Mouse (Mus musculus) neural tube, embryonic 10.5 days (tissue): ENCODE results near the gene Tssk3.
"Not testable (repeated sequence)": the region's sequence is repeated elsewhere in the genome, so short reads cannot be mapped to it uniquely, and the experiment has no call there.

Experiments
- DNase-seq: peaks from one replicate; pipeline ENCODE4 v3.0.0-alpha.2; 2017; ENCODE audit warnings: low spot score; ENCODE audit errors: extremely low spot score

The Tssk3 gene

DNA sequence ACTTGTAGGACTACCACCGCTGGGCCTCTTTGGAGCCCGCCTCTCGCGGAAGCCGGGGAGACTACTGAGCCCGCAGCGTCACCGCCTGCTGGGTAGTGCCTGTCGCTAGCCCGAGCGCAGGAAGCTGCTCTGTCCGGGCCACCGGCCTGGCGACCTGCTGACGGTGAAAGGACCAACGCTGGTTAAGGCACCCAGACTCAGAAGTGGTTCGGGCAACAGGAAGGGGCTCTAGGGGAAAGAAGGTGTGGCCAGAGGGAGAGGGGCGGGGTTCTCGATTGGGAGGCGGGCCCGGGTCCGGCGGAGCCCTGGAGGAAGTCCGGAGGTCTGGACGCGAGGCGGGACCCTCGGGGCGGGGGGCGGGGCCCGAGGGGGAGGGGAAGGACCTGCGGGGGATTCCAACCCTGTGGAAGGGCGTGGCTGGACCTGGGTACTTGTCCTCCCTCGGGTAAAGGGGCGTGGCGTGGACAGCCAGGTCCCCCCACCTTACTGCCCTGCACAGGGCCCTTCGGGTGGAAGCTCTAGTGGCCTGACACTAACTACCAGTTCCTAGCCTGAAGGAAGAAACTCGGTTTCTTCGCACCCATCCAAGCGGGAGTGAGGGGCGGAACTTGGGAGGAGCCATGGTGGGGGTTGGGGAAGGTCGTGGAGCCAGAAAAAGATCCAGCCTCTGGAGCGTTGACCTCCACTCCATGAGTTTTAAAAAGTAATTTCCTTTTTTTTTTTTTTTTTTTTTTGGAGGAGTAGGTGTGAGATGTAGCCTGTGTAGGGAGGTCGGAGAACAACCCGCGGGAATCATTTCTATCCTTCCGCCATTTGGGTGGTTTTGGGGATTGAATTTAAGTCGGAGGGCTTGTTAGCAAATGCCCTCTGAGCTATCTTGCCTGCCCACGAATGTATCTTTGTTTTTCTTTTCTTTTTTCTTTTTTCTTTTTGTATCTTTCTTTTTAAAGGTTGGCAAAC is 10.1 kb upstream of the Tssk3 start:
- peak; percentile 97 for DNase-seq

DNA sequence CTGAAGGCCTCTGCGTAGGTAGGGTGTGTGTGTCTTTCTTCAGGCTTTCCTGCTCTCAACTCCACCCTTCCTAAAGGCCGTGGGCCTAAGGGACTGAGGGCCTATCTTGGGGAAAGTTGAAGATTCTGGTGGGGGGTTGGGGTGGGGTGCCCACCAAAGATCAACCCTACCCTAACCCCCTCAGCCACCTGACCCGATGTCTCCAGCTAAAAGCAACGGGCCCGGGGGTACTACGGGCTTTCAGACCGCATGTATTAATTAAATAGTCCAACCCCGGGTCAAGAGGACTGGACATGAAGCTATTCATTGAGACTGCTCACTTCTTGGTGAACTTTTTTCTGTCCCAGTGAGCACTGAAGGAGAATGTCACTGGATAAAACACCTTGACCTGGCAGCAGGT is 9.2 kb upstream of the Tssk3 start:
- DNase-seq = no peak

DNA sequence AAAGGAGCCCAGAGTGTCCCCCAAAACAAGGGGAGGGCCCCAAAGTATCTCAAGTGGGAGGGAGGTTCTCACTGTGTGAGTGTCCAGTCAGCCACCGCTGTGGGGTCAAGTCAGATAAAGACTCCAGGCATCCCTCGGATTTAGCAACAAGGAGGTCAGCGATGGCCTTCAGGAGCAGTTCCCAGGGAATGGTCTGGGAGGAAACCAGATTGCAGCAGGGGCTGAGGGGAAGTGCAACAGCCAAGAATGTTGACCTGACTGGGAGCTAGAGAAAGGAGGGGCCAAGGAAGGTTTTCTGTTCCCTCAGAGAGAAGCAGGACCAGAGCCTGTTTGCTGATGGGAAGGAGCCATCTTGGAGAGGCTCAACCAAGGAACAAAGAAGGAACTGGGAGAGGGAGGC is 8.1 kb upstream of the Tssk3 start:
- DNase-seq = no peak

DNA sequence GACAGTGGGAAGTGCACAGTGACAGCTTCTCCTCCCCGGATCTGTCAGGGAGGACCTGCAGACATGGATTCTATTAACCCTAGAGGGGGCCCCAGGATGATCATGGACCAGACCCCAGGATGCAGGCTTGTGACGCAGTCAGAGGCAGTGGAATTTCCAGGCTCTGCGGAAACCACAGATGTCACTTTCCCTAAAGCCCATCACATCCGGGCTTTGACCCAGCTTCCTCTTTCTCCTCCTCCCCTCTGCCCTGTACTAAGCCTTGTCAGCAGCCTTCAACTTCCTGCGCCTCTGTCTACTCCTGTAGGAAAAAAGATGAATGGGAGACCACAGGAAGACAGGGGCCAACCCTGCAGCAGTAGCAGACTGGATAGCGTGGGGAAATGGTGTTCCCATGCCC is 5.8 kb upstream of the Tssk3 start:
- DNase-seq = no peak

DNA sequence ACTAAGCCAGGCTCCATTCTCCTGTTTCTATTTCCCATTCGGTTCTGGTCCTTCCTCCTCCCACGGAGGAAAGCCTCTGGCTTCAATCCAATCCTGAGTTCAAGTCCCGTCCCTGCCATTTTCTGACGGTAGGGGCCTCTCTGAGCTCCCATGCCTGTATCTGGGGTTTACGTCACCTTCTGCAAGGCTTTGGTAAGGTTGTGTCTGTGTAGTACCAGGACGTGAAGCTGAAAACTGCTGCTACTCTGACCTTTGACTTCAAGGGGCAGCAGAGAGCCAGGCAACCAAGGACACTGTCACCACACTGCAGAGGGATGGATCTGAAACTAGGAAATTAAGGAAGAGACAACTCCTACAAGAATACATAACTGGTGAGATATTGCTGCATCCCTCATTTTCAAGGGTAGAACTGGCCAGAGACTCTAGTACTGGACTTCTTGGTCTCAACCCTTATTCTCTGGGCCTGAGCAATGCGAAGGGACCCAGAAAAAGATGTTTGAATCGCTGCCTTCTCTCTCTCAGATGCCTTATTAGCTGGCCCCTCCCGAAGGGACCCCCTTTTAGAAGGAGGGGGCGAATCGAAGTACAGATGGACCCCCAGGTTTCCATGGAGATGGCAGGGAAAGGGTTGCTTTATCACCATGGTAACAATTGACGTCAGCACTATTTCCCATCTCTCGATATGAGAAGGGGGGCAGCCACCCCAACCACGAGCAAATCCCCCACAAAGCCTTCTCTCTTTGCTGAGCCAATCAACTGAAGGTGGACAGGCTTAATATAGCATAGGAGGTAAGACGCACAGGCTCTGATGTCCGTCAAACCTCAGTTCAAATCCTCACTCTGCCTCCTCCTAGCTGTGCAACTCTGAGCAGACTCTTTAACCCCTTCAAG is 5.1 kb upstream of the Tssk3 start:
- no peak for DNase-seq

DNA sequence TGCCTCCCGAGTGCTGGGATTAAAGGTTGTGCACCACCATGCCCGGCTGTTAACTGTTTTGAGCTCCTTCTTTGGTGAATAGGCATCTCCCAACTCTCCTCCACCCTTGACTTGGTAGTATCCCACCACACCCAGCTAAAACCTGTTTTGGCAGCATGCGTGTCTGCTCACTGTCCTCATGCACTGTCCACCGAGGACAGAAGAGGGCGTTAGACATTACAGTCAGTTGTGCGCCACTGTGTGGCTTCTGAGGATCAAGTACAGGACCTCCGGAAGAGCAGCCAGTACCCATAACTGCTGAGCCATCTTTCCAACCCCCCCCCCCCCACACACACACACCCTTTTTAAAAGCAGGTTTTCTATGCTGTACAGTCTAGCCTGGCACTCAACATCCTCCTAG is 3.9 kb upstream of the Tssk3 start:
- DNase-seq = no peak

DNA sequence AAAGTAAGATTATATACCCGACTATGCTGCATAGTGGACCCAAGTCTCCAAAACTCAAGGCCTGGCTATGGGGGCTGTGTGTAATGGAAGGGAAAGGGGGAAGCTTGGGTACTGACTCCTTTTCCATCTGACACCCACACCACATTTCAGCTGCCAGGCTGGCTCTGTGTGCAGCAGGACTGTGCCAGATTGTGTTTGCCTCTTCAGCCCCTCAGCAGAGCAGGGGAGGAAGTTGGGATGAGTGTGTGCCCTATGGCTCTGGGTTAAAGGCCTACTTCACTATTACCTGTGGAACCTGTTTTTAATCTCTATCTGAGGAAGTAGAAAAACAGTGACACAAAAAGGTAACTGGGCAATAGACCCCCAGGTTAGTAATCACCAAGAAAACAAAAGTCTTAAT is 9.7 kb downstream of the Tssk3 start:
- DNase-seq = no peak

DNA sequence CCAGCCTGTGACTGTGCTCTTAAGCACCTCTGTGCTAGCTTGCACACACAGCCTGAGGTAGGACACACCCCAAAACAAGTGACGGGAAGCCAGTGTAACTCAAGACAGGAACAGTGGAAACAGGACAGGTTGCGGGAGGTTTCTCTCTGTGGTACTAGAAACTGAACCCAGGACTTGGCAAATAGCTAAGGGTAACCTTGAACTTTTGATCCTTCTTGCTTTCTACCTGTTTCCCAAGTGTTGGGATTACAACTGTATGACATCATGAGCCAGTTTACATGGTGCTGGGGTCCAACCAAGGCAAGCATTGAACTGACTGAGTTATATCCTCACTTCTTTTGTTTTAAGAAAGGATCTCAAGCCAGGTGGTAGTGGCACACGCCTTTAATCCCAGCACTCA is 11.0 kb downstream of the Tssk3 start:
- DNase-seq = no peak

DNA sequence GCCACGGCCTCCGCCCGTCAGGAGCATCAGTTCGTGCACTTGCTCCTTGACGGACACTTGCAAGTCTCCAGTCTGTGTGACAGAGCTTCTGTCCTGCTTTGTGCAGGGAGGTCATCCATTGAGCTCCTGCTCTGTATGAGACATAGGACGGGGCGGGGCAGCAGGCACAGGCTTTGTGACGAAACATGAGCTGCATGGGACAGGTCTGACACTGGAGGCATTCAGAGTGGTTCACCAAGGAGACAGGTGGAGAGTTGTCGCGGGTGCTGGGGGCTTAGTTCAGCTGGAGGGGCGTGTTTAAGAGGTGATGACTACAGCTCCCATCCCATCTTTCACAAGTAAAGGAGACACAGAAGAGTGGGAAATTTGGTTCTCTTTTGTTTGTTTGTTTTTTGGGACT is 14.8 kb downstream of the Tssk3 start:
- no peak for DNase-seq

DNA sequence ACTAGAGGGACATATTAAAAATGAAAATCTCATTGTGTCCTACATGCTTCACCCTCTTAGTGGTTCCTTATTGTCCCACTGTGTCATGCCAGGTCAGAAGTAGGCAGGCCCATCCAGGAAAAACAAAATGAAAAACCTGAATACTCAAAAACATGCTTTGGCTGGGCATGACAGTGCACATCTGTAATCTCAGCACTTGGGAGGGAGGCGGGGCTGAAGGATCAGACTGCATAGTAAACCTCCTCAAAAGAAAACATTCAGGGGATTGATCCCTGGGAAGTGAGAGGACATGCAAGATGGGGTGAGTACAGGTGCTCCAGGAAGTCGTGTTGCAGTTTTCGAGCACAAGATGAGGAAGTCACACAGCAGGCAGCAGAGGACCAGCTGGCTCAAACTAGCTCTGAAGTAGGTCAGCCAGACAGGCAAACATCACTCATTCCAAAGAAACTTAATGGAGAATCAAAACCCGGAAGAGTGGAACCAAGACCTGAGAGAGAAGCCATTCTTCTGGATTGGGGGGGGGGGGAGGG is 26.5 kb downstream of the Tssk3 start:
- DNase-seq = no peak

DNA sequence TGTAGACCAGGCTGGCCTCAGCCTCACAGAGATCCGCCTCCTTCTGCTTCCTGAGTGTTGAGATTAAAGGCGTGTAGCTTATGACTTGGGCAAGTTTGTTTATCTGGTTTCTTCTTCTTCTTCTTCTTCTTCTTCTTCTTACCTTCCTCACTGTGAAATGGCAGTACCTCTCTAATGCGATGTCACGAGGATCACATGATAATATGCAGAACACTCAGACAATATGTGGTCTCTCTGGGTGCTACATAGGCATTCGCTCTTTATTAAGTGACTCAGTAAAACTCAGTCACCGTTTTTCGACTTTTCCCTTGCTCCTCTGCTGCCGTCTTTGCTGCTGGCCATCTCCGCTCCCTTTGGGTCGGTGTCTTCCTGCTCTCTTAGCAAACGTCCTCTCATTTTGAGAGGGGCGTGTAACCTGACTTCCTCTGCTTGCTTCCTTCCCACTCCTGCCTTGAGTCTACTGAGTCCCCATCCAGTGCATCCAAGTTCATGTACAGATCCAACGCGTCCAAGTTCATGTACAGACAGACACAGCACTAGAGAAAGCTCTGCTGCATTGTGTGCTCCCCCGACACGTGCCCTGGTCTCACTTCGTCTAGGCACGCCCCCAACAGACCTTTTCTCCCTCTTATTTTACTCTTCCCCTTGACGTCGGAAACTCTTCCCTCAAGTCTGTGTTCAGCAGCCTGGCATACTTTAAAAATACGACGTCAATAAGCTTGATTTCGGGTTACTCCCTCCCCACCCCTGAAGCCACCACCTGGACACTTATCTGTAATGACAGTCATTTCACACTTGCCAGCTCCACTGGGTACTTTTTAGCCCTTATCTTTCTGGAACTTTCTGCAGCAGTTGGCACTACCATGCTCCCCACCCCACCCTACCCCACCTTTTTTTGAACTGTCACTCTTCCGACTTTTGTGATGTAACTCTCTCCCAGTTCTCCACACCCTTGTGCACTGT is 27.4 kb downstream of the Tssk3 start:
- no peak for DNase-seq

DNA sequence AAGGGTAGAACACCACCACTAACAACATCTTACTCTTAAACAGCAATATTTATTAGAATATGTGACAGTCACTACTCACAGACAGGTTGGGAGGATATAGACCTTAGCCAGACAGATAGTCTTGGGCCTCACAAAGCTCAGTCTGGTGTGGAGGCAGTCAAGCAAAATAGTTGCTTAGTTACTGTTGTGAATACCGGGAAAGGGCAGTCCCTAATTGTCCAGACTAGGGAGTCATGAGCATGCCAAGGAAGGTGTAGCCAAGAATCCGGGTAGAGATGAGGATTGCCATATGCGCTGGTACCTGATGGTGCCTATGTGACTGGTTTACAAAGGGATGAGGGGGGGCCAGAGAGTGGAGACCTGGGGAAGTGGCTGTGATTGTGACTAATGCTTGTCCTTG is 28.7 kb downstream of the Tssk3 start:
- DNase-seq = no peak

DNA sequence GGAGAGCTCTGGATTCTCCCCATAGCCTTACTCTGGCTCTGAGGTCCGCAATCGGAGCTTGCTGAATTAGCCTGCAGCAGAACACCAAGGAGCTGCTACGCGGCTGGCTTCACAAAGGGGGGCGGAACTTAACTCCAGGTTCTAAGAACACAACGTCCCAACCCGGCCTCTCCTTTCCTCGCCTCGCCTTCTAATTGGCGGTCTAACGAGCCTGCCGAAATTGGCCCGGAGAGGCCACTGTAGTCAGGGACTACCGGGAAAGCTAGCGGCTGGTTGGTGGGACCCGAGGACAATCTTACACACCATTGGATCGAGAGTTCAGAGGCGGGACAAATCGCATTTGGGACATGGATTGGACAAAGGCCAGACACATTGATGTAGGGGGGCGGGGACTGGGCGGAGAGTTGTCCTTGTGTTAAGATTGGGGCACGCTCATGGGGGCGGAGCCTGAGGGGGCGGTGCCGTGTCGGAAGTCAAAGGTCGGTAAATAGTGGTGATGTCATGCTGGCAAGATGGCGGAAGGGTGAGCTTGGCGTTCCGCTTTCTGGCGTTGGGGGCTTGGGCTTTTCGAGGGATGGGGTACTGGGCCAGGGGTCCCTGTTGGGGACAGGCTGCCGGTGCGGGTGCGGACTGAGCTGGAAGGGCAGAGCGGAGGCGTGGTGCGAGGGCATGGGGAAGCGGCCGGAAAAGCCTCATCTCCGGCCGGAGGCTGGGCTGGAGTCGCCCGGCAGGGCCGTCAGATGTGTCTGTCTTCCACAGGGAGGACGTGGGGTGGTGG is 29.4 kb downstream of the Tssk3 start, which contains the start of gene Bsdc1:
Gene Bsdc1 (plus strand): TSS at position 399 of the 778 bp plus-strand sequence.
- peak; percentile 98 for DNase-seq

DNA sequence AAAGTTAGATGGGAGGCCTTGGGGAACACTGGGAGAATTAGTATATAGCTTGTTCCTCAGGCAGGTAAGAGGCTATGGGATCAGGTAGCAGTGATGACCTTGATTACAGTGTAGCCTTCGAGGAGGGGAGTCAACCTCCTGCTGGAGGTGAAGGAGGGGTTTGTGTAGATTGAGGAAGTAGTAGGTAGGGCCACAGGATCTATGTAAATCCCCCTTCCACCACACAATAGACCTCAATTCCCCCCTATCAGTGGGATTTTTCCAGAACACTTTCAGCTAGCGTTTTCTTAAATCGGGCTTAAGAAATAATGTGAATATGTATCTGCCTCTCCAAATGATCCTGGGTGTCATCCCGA is 30.0 kb downstream of the Tssk3 start:
- no peak for DNase-seq

DNA sequence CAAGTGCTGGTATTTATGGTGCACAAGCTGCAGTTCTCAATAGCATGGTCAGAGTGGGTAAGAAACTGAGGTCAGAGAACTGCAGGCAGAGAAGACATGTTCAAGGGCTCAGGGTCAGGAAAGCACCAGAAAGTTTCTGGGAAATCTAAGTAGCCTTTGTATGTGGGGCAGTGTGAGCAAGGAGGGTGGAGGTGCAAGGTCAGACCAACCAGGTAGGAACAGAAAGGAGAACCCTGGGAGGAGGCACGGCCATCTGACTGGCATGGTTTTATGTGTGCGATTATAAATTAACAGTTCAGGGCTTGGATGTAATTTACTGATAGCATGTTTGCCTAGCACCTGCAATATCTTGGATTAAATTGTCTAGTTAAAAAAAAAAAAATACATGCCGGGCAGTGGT is 31.1 kb downstream of the Tssk3 start:
- DNase-seq = no peak

DNA sequence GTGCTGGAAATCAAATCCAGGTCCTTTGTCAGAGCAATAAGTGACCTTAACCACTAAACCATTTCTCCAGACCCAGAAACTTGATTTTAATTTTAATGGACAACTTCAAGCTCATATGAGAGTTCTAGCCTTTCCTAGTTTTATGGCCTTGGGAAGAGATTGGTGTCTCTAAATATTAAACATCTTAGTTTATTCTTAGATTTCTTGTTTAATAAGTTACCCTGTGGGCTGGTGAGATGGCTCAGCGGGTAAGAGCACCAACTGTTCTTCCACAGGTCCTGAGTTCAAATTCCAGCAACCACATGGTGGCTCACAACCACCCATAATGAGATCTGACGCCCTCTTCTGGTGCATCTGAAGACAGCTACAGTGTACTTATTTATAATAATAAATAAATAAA is 33.5 kb downstream of the Tssk3 start:
- not testable (repeated sequence) for DNase-seq

DNA sequence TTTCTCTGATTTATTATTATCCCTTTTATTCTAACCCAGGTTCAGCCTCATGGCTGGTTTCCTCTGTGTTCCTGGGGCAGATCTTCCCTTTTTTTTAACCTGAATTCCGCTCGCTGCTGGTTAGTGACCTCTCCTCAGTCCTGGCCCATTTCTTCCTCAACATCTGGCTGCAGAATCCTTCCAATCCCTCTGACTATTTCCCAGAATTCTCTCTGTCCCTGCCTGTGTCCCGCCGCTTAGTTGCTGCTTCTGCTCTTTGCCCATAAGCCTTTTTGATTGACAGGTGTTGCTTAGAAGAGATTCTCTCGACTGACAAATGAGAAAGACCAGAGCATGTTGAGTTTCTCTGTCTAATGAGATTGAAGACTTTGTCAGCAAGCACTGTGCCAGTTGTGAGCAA is 34.7 kb downstream of the Tssk3 start:
- no peak for DNase-seq

DNA sequence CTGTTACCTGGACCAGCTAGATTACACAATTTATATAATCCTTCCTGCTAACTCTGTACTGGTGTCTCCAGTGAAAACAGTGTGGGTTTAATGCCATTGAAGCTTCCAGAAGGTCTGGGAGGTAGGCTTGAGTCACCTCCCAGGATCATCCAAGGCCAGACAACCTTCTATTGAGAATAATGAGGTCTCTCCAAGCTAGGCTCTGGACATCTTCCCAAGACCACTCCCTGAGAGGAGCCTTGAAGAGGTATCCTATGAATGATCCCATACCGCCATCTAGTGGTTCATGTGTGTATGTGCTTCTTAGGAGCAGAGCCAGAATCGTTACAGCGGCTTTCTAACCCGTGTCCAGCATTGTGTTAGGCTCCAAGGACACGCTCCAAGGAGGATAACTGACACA is 35.6 kb downstream of the Tssk3 start:
- DNase-seq = peak; percentile 66

DNA sequence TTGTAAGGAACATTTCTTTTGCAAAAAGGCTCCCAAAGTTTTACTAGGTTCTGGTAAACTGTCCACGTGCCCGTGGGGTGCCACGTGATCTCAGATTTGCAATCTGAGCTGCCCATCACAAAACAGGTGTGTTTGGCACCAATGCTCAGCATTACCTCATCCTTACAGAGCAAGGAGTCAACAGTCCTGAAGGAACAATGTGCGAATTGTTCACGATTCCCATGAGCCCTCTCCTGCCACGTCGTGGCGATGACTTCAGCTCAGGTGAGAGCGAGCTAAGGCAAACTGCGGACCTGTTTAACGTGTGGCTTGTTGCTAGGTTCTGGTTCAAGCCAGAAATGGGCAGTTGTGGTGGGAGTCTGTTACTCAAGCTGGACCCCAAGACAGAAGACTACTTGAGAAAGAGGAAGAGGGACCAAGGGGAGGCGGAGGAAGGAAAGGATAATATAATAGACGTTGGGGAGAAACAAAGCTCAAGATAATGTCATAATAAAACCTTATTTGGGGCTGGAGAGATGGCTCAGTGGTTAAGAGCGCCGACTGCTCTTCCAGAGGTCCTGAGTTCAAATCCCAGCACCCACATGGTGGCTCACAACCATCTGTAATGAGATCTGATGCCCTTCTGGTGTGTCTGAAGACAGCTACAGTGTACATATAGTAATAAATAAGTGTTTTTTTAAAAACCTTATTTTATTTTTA is 39.2 kb downstream of the Tssk3 start:
- DNase-seq = no peak

DNA sequence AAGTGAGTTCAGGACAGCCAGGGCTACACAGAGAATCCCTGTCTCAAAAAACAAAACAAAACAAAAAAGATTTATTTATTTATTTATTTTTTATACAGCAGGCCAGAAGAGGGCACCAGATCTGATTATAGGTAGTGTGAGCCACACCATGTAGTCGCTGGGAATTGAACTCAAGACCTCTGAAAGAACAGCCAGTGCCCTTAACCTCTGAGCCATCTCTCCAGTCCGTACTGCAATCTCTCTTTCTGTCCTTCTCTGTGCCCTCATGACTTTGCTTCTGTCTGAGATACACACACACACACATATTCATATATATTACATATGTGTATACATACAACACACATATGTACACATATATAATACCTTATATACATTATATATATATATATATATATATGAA is 40.0 kb downstream of the Tssk3 start:
- no peak for DNase-seq
